Mouse (Mus musculus) erythroblast, embryonic 14.5 days (primary cell): ENCODE data around the gene Dynlt1f.
"Not testable (repeated sequence)": the region's sequence is repeated elsewhere in the genome, so short reads cannot be mapped to it uniquely, and the experiment has no call there.

Experiments
- GATA1 ChIP-seq: IDR thresholded peaks from 2 replicates; pipeline ENCODE4 v1.6.1; 2012; ENCODE audit warnings: low read length, inconsistent platforms, mixed read lengths
- TAL1 ChIP-seq: IDR thresholded peaks from 3 replicates; pipeline ENCODE4 v1.6.1; 2012; ENCODE audit warnings: low read length, inconsistent platforms, mixed read lengths

- TF ChIP-seq GATA1, TAL1: not testable (repeated sequence)
Measured at GRCm38 (mm10) chr17:6678063-6678462, 22.4 kb upstream of the Dynlt1f start.
